Mouse (Mus musculus): ENCODE data around the gene Pdlim4.

DNA sequence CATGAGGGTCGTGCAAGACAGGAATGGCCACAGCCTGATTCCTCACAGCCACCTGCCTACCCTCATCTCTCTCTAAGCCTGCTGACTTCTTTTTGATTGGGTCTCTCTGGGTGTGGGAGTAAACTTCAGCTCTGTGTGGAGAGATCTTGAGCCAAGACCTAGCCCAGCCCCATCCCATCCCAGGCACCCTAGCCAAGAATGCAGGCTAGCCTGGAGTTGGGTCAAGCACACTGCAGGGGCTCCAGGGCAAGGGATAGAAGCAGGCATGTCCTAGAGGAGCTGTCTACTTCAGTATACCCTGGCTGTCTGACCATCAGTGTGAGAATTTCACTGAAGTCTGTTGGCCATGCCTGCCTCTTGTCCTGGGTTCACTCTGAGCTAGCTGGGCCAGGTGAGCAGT, 9.3 kb downstream of the Pdlim4 start:
- TF ChIP-seq CTCF (conservative IDR thresholded peaks at IDR 0.05; ENCODE audit: low read length) (no peak), POU5F1 (IDR thresholded peaks at IDR 0.05; ENCODE audit: borderline replicate concordance, low read length) (no peak)

Data from E14TG2a.4 (cell line).